Mouse (Mus musculus) megakaryocyte, embryonic 14.5 days (primary cell): Measurements from ENCODE around the gene Abcb10.

Source experiments
- FLI1 ChIP-seq: IDR thresholded peaks from 2 replicates; pipeline ENCODE4 v1.6.1; 2012; ENCODE audit warnings: low read length, inconsistent platforms, mixed read lengths
- GATA1 ChIP-seq: IDR thresholded peaks from 3 replicates; pipeline ENCODE4 v1.6.1; 2012; ENCODE audit warnings: mixed read lengths, low read length, inconsistent platforms, borderline replicate concordance

DNA sequence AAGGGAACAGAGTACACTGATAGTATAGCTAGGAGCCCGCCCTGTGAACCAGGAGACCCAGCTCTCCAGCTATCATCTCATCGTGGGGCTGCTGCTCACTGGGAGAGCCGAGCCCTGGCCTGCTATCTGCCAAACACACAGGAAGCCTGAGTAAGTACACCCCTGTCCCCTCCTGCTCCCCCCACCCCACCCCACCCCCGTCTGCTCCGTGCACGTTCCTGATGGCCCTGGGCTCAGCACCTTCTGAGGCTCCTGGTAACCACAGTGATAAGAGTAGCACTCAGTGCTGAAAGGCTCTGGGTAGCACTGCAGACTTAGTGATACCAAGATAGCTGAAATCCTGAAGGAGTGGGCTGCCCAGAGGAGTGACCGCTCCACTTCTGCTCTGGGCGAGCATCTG is 4.0 kb downstream of the Abcb10 start:
- TF ChIP-seq GATA1 = no peak
- TF ChIP-seq FLI1 = no peak
